Mouse (Mus musculus): ENCODE measurements around the gene Olfr5. TPM values are rescaled to one million over a fixed set of nuclear protein-coding genes. Genes with fewer than 3 reads are reported as not detected.

Gene Olfr5
- polyA plus RNA-seq, 1 experiment from 2014 or later = not detected

GRCm38 (mm10) chr7:6441173-6441572 is 45.6 kb downstream of the Olfr5 start:
- no peaks in the 10 kb centered on the region for H3K4me1 ChIP-seq (replicated peaks)
- no peak overlapping the region for H3K4me2 ChIP-seq
- peaks cover 7% of the 10 kb centered on the region; the same call in 1 of the 2 replicates for H3K9me3 ChIP-seq
- no peak overlapping the region for H3K27ac ChIP-seq
- H3K4me3 ChIP-seq (replicated peaks) = no peak overlapping the region
- H3K27me3 ChIP-seq = no peaks in the 10 kb centered on the region
- 70% methylated on average over 2 of the region's 2 CpGs for WGBS
- no peak overlapping the region for H3K9ac ChIP-seq (replicated peaks)
- no peaks in the 10 kb centered on the region for H3K36me3 ChIP-seq
- no peak for ATAC-seq (ENCODE audit: insufficient number of reproducible peaks, insufficient read depth, low FRiP score, low TSS enrichment, low read depth)

- no peak within 1 kb of the TSS for H3K9ac ChIP-seq (replicated peaks)
- no peak within 1 kb of the TSS for H3K27ac ChIP-seq
- H3K4me3 ChIP-seq (replicated peaks) = no peak within 1 kb of the TSS
- H3K27me3 ChIP-seq = no peaks in the 10 kb centered on the region
- 0 out of 2 replicates have a peak, but pooled peaks cover 6% of the 10 kb centered on the region for H3K9me3 ChIP-seq
- WGBS = 85% methylated on average over 3 of the region's 3 CpGs
- H3K36me3 ChIP-seq = no peaks in the 10 kb centered on the region
- ATAC-seq (ENCODE audit: insufficient number of reproducible peaks, insufficient read depth, low FRiP score, low TSS enrichment, low read depth) = no peak
- no peak within 1 kb of the TSS for H3K4me2 ChIP-seq
- H3K4me1 ChIP-seq (replicated peaks) = no peaks in the 10 kb centered on the region
Observed at GRCm38 (mm10) chr7:6438388-6438787, 48.4 kb downstream of the Olfr5 start, which contains the start of gene Olfr1344. Gene Olfr1344, plus strand, starts transcription at chr7:6438688.

GRCm38 (mm10) chr7:6430342-6430741 is 56.4 kb downstream of the Olfr5 start:
- Histone ChIP-seq H3K27me3 (no peaks in the 10 kb centered on the region), H3K9me3 (peaks cover 19% of the 10 kb centered on the region; the same call in 1 of the 2 replicates), H3K4me1 (replicated peaks) (no peaks in the 10 kb centered on the region), H3K9ac (replicated peaks) (no peak overlapping the region), H3K4me2 (no peak overlapping the region), H3K36me3 (no peaks in the 10 kb centered on the region), H3K4me3 (replicated peaks) (no peak overlapping the region), H3K27ac (no peak overlapping the region)
- no peak for ATAC-seq (ENCODE audit: insufficient number of reproducible peaks, insufficient read depth, low FRiP score, low TSS enrichment, low read depth)
- WGBS = 59% methylated on average over 2 of the region's 2 CpGs

GRCm38 (mm10) chr7:6429381-6429780 is 57.4 kb downstream of the Olfr5 start:
- H3K4me2 ChIP-seq = no peak overlapping the region
- no peak overlapping the region for H3K9ac ChIP-seq (replicated peaks)
- no peaks in the 10 kb centered on the region for H3K36me3 ChIP-seq
- no peak overlapping the region for H3K27ac ChIP-seq
- H3K27me3 ChIP-seq = no peaks in the 10 kb centered on the region
- H3K4me1 ChIP-seq (replicated peaks) = no peaks in the 10 kb centered on the region
- ATAC-seq (ENCODE audit: insufficient number of reproducible peaks, insufficient read depth, low FRiP score, low TSS enrichment, low read depth) = no peak
- H3K4me3 ChIP-seq (replicated peaks) = no peak overlapping the region
- H3K9me3 ChIP-seq = peaks cover 19% of the 10 kb centered on the region; the same call in 1 of the 2 replicates
- WGBS = 88% methylated on average over 3 of the region's 3 CpGs

Other genes starting within 250 kb of the Olfr5 start
- not detected in 2 replicates for gene Epp13, start 234.2 kb downstream of the Olfr5 start, polyA plus RNA-seq (2016; fragmentation: Nextera tagmentation; extraction: Ambion mirVana)
- 8.3 and 8.8 TPM in 2 replicates for gene Zfp667, start 200.4 kb downstream of the Olfr5 start, polyA plus RNA-seq (2016; fragmentation: Nextera tagmentation; extraction: Ambion mirVana)
- gene Zfp583, start 155.7 kb downstream of the Olfr5 start, polyA plus RNA-seq (2016; fragmentation: Nextera tagmentation; extraction: Ambion mirVana) = 8.2 and 8.8 TPM in 2 replicates
- 3.5 and 4.1 TPM in 2 replicates for gene Gm3854, start 143.2 kb downstream of the Olfr5 start, polyA plus RNA-seq (2016; fragmentation: Nextera tagmentation; extraction: Ambion mirVana)
- gene Zfp78, start 123.7 kb downstream of the Olfr5 start, polyA plus RNA-seq (2016; fragmentation: Nextera tagmentation; extraction: Ambion mirVana) = 1.8 and 2.1 TPM in 2 replicates
- gene Zfp28, start 103.6 kb downstream of the Olfr5 start, polyA plus RNA-seq (2016; fragmentation: Nextera tagmentation; extraction: Ambion mirVana) = 11.1 and 12.3 TPM in 2 replicates
- gene Smim17, start 88.2 kb downstream of the Olfr5 start, polyA plus RNA-seq (2016; fragmentation: Nextera tagmentation; extraction: Ambion mirVana) = 0.26 and 0.35 TPM in 2 replicates
- not detected in 2 replicates for gene Gm20715, start 76.7 kb downstream of the Olfr5 start, polyA plus RNA-seq (2016; fragmentation: Nextera tagmentation; extraction: Ambion mirVana)
- not detected in 2 replicates for gene Olfr1344, start 48.3 kb downstream of the Olfr5 start, polyA plus RNA-seq (2016; fragmentation: Nextera tagmentation; extraction: Ambion mirVana)
- gene Olfr1336, start 30.8 kb downstream of the Olfr5 start, polyA plus RNA-seq (2016; fragmentation: Nextera tagmentation; extraction: Ambion mirVana) = not detected in 2 replicates
- gene Olfr1346, start 19.8 kb downstream of the Olfr5 start, polyA plus RNA-seq (2016; fragmentation: Nextera tagmentation; extraction: Ambion mirVana) = not detected in 2 replicates
- not detected in 2 replicates for gene Olfr1347, start 12.8 kb upstream of the Olfr5 start, polyA plus RNA-seq (2016; fragmentation: Nextera tagmentation; extraction: Ambion mirVana)
- gene Olfr1348, start 21.8 kb upstream of the Olfr5 start, polyA plus RNA-seq (2016; fragmentation: Nextera tagmentation; extraction: Ambion mirVana) = not detected in 2 replicates
- not detected in 2 replicates for gene Olfr1349, start 36.0 kb upstream of the Olfr5 start, polyA plus RNA-seq (2016; fragmentation: Nextera tagmentation; extraction: Ambion mirVana)
- not detected in 2 replicates for gene Olfr1350, start 77.9 kb upstream of the Olfr5 start, polyA plus RNA-seq (2016; fragmentation: Nextera tagmentation; extraction: Ambion mirVana)
- 2.8 and 3.8 TPM in 2 replicates for gene Zim1, start 209.5 kb upstream of the Olfr5 start, polyA plus RNA-seq (2016; fragmentation: Nextera tagmentation; extraction: Ambion mirVana)
- 217 and 263 TPM in 2 replicates for gene Peg3, start 243.5 kb upstream of the Olfr5 start, polyA plus RNA-seq (2016; fragmentation: Nextera tagmentation; extraction: Ambion mirVana)
- 15.4 and 15.8 TPM in 2 replicates for gene Usp29, start 243.6 kb upstream of the Olfr5 start, polyA plus RNA-seq (2016; fragmentation: Nextera tagmentation; extraction: Ambion mirVana)